Mouse (Mus musculus) intestine, embryonic 16.5 days (tissue): Measurements from ENCODE around the gene Kcnh7. TPM values are rescaled to one million over a fixed set of nuclear protein-coding genes. Genes with fewer than 3 reads are reported as not detected.
"Not testable (repeated sequence)": the region's sequence is repeated elsewhere in the genome, so short reads cannot be mapped to it uniquely, and the experiment has no call there.

Experiments used
- ATAC-seq: fragments of 200-750 bp; cut with Nextera tagmentation; 2 replicates; pipeline ENCODE4 v1.8.0; 2017; ENCODE audit warnings: moderate TSS enrichment, moderate library complexity
- H3K27ac ChIP-seq: fragments of 300-500 bp; sonication (generic); 2 replicates; pipeline ENCODE4 v1.5.1; 2014; ENCODE audit warnings: mild to moderate bottlenecking, low read length
- H3K27me3 ChIP-seq: fragments of 300-500 bp; sonication (generic); replicated peaks from 2 replicates; pipeline ENCODE4 v1.6.1; 2014; ENCODE audit warnings: low read length, control low read depth, mixed read lengths; ENCODE audit not compliant: control insufficient read depth, insufficient read depth
- H3K36me3 ChIP-seq: fragments of 300-500 bp; sonication (generic); 2 replicates; pipeline ENCODE4 v1.6.1; 2014; ENCODE audit warnings: low read length, control low read depth; ENCODE audit not compliant: control insufficient read depth, insufficient read depth
- H3K4me1 ChIP-seq: fragments of 300-500 bp; sonication (generic); 2 replicates; pipeline ENCODE4 v1.6.1; 2014; ENCODE audit warnings: low read length, control low read depth, mixed read lengths; ENCODE audit not compliant: control insufficient read depth, insufficient read depth
- H3K4me2 ChIP-seq: fragments of 300-500 bp; sonication (generic); 2 replicates; pipeline ENCODE4 v1.6.1; 2014; ENCODE audit warnings: low read depth, low read length, control low read depth
- H3K4me3 ChIP-seq: fragments of 300-500 bp; sonication (generic); 2 replicates; pipeline ENCODE4 v1.5.1; 2014; ENCODE audit warnings: mild to moderate bottlenecking, low read length
- H3K9ac ChIP-seq: fragments of 300-500 bp; sonication (generic); 2 replicates; pipeline ENCODE4 v1.6.1; 2014; ENCODE audit warnings: low read depth, low read length
- H3K9me3 ChIP-seq: fragments of 300-500 bp; sonication (generic); 2 replicates; pipeline ENCODE4 v1.6.1; 2016; ENCODE audit warnings: low read length, control low read depth; ENCODE audit not compliant: control insufficient read depth
- WGBS: fragments of 180-500 bp; shearing (Covaris S2); extraction: QIAGEN DNeasy Blood & Tissue Kit; methylation state at CpG from one replicate; pipeline ENCODE4 v1.1.7; 2014; 5-methylcytosine and 5-hydroxymethylcytosine counted together
- polyA plus RNA-seq: library from polyadenylated mRNA; unstranded; fragments of >200 nt; fragmentation: Nextera tagmentation; extraction: Ambion mirVana; gene quantifications from 2 replicates; pipeline ENCODE4 v1.2.1, GENCODE M21; 2015

Gene Kcnh7
- polyA plus RNA-seq, 1 experiment from 2014 or later, result 0.34 TPM

DNA sequence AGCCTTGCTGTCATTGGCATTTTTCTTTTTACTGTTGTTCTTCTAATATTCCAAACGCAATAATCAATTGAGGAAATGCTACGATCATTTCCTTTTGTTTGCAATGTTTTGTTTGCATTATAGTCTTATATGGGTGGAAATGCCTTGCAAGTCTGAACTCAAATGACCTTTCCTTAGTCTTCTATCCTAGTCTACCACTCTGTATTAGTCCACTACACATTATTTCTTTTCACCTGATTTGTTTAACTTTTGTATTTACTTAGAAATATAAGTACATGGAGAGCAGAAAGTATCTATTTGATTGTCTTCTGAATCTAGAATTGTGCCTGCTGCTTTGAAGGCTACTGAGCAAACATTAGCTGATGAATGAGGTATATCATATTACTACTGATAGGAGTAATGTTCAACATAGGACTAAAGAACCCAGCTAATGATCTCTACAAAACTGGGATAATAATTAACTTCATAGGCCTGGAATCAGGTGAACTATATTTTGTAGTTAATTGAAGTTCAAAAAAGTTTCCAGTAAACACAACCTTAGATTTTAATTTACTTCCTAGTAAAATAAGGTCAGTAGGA, 399.5 kb downstream of the Kcnh7 start:
- H3K27me3 ChIP-seq, result no peaks in the 10 kb centered on the region
- H3K36me3 ChIP-seq, result no peaks in the 10 kb centered on the region
- H3K9me3 ChIP-seq, result no peaks in the 10 kb centered on the region
- no peaks in the 10 kb centered on the region for H3K4me1 ChIP-seq
- H3K27ac ChIP-seq, result no peak overlapping the region
- no peak overlapping the region for H3K4me3 ChIP-seq
- no peak overlapping the region for H3K4me2 ChIP-seq
- 45% methylated on average over 2 of the region's 2 CpGs for WGBS
- no peak overlapping the region for H3K9ac ChIP-seq
- ATAC-seq, result peak; percentile 91

- WGBS, result 77% methylated on average over 2 of the region's 2 CpGs
- Histone ChIP-seq H3K9me3 (no peaks in the 10 kb centered on the region), H3K27me3 (no peaks in the 10 kb centered on the region), H3K4me2 (no peak overlapping the region), H3K4me3 (no peak overlapping the region), H3K27ac (no peak overlapping the region), H3K9ac (no peak overlapping the region), H3K4me1 (no peaks in the 10 kb centered on the region), H3K36me3 (no peaks in the 10 kb centered on the region)
- ATAC-seq, result peak; percentile 65
Observed at GRCm38 (mm10) chr2:62746256-62746655, 437.8 kb downstream of the Kcnh7 start.

DNA sequence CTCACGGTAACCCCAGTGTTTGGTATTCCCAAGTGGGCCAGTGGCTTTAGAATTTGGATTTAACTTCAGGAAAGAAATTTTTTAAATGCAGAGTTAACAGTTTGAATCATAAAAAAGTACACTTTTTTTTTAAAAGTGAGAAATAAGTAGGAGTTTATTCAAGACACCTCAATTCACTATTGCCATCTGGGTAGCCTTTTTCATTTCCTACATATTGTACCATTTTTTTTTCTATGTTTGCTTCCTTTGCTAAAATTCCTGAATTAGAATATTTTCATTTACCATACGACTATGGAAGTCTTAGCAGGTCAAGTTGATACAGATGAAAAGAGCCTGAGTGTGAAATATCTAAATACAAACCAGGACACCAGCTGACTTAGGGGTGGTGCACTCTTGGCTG, 441.0 kb downstream of the Kcnh7 start:
- 74% methylated on average over 2 of the region's 2 CpGs for WGBS

DNA sequence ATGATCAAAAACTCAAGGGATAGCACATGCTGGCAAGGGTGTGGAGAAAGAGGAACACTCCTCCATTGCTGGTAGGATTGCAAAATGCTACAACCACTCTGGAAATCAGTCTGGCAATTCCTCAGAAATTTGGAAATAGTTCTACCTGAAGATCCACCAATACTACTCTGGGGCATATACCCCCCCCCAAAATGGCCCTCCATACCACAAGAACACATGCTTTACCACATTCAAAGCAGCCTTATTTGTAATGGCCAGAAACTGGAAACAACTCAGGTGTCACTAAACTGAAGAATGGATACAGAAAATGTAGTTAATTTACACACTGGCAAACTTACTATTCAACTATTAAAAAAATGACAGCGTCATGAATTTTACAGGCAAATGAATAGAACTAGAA, 453.4 kb downstream of the Kcnh7 start:
- Histone ChIP-seq H3K9ac (no peak overlapping the region), H3K4me3 (no peak overlapping the region), H3K36me3 (no peaks in the 10 kb centered on the region), H3K27me3 (no peaks in the 10 kb centered on the region), H3K4me1 (no peaks in the 10 kb centered on the region), H3K9me3 (no peaks in the 10 kb centered on the region), H3K27ac (no peak overlapping the region), H3K4me2 (no peak overlapping the region)
- WGBS, result 84% methylated on average over 1 of the region's 1 CpGs
- ATAC-seq, result no peak

More for the DNA sequence above, 441.0 kb downstream of the Kcnh7 start:
- Histone ChIP-seq H3K4me3 (no peak overlapping the region), H3K9ac (no peak overlapping the region), H3K4me1 (no peaks in the 10 kb centered on the region), H3K36me3 (no peaks in the 10 kb centered on the region), H3K4me2 (no peak overlapping the region), H3K27me3 (no peaks in the 10 kb centered on the region), H3K27ac (no peak overlapping the region), H3K9me3 (no peaks in the 10 kb centered on the region)
- ATAC-seq, result no peak

DNA sequence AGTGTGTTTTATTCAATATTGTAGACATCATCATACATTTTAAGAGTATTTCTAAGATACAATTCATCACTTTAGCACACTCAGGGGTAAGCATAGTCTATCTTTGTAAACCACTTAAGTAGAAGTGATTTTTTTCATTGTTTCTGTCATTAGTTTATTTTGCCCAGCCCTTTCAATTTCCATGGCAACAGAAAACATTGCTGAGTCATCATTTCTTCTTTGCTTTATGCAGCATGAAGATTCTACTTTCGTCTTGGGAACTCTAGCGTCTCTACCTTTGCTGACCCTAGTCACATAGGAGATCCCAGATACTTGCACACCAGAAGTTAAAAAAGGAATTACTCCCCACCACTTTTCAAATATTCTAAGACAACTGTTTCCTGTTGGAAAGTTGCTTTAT, 456.4 kb downstream of the Kcnh7 start:
- H3K9me3 ChIP-seq, result no peaks in the 10 kb centered on the region
- no peak overlapping the region for H3K4me2 ChIP-seq
- no peaks in the 10 kb centered on the region for H3K4me1 ChIP-seq
- no peak overlapping the region for H3K9ac ChIP-seq
- no peak for ATAC-seq
- H3K36me3 ChIP-seq, result no peaks in the 10 kb centered on the region
- WGBS, result 89% methylated on average over 2 of the region's 2 CpGs
- H3K27me3 ChIP-seq, result no peaks in the 10 kb centered on the region
- H3K4me3 ChIP-seq, result no peak overlapping the region
- H3K27ac ChIP-seq, result no peak overlapping the region

DNA sequence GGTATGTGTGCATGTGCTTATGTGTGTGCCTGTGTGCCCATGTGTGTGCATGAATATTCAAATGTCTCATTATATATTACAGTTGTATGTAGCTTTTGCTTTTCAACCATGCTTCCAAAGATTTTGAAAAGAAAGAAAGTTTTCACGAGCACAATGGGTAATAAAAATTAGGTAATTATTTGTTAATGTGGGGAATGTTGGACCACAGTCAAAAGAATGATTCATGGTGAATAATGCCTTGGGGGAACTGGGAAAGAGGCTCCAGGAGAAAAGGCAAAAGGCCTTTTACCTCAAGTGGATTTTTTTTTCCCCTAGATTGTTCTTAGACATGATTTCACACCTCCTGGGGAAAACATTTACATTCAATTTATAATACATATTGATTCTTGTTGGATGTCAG, 458.1 kb downstream of the Kcnh7 start:
- H3K36me3 ChIP-seq, result no peaks in the 10 kb centered on the region
- H3K4me1 ChIP-seq, result no peaks in the 10 kb centered on the region
- H3K4me2 ChIP-seq, result no peak overlapping the region
- H3K27ac ChIP-seq, result no peak overlapping the region
- H3K9ac ChIP-seq, result no peak overlapping the region
- H3K27me3 ChIP-seq, result no peaks in the 10 kb centered on the region
- H3K9me3 ChIP-seq, result no peaks in the 10 kb centered on the region
- ATAC-seq, result no peak
- 36% methylated on average over 1 of the region's 1 CpGs for WGBS
- no peak overlapping the region for H3K4me3 ChIP-seq

GRCm38 (mm10) chr2:62718411-62718810, 465.7 kb downstream of the Kcnh7 start:
- 57% methylated on average over 1 of the region's 1 CpGs for WGBS
- Histone ChIP-seq H3K9ac (no peak overlapping the region), H3K4me1 (no peaks in the 10 kb centered on the region), H3K36me3 (no peaks in the 10 kb centered on the region), H3K4me3 (no peak overlapping the region), H3K4me2 (no peak overlapping the region), H3K9me3 (no peaks in the 10 kb centered on the region), H3K27ac (no peak overlapping the region), H3K27me3 (no peaks in the 10 kb centered on the region)
- no peak for ATAC-seq

DNA sequence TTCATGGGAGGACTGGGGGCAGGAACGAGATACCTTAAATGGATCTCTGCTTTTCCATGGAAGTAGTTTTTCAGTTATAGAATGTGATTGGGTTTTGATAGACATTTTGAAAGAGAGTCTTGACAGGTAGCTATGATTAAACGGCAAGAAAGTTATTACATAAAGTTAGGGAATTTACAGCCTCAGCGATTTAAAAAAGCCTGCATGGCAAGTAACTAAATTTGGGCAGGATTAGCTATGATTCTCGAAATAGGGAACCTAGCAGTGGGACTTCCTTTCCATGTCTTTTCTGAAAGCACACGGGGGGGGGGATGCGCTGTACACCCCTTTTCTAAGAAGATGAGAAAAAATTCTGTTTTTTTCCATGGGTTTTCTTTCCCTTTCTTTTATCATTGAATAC, 466.8 kb downstream of the Kcnh7 start:
- H3K27ac ChIP-seq, result no peak overlapping the region
- no peaks in the 10 kb centered on the region for H3K9me3 ChIP-seq
- no peaks in the 10 kb centered on the region for H3K36me3 ChIP-seq
- no peak for ATAC-seq
- H3K9ac ChIP-seq, result no peak overlapping the region
- H3K27me3 ChIP-seq, result no peaks in the 10 kb centered on the region
- no peak overlapping the region for H3K4me2 ChIP-seq
- H3K4me3 ChIP-seq, result no peak overlapping the region
- 85% methylated on average over 6 of the region's 6 CpGs for WGBS
- H3K4me1 ChIP-seq, result no peaks in the 10 kb centered on the region

GRCm38 (mm10) chr2:62715260-62715659, 468.8 kb downstream of the Kcnh7 start:
- Histone ChIP-seq H3K27me3 (no peaks in the 10 kb centered on the region), H3K9ac (no peak overlapping the region), H3K36me3 (no peaks in the 10 kb centered on the region), H3K4me1 (no peaks in the 10 kb centered on the region), H3K4me3 (no peak overlapping the region), H3K27ac (no peak overlapping the region), H3K4me2 (no peak overlapping the region), H3K9me3 (no peaks in the 10 kb centered on the region)
- WGBS, result 90% methylated on average over 4 of the region's 4 CpGs
- ATAC-seq, result no peak

DNA sequence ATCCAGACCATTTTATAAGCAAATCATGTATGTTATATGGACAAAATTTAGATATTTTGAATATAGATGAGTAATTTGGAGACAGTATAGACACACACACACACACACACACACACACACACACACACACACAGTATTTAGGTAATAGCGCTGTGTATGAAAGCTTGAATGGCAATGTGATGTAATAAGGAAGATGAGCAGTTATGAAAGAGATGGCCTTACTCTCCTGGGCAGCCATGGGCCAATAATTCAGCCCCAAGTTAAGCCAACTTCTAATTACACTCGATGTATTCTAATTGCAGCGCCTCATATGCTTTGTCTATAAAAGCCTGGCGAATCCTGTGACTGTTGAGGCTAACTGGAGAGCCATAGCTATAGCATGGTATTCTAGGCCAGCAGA, 469.7 kb downstream of the Kcnh7 start:
- H3K9me3 ChIP-seq, H3K27me3 ChIP-seq, ATAC-seq, H3K4me3 ChIP-seq, H3K27ac ChIP-seq, H3K4me2 ChIP-seq, H3K9ac ChIP-seq, H3K4me1 ChIP-seq, H3K36me3 ChIP-seq: not testable (repeated sequence)
- WGBS, result 91% methylated on average over 4 of the region's 4 CpGs
